Mouse (Mus musculus) gastrocnemius, adult 2 months (tissue): ENCODE results near the gene Tmem8b. TPM values are rescaled to one million over a fixed set of nuclear protein-coding genes. Genes with fewer than 3 reads are reported as not detected.

ENCODE experiments used
- DNase-seq: peaks from one replicate; pipeline ENCODE4 v3.0.0; 2022
- H3K27ac ChIP-seq: fragments of 200-600 bp; 2 replicates; pipeline ENCODE4 v1.8.1; 2022; ENCODE audit warnings: mild to moderate bottlenecking
- H3K4me3 ChIP-seq: fragments of 200-600 bp; 2 replicates; pipeline ENCODE4 v1.8.1; 2022; ENCODE audit warnings: mild to moderate bottlenecking, moderate library complexity
- CTCF ChIP-seq: fragments of 200-600 bp; IDR thresholded peaks from 2 replicates; pipeline ENCODE4 v1.8.1; 2022; ENCODE audit warnings: antibody characterized with exemption, mild to moderate bottlenecking, moderate library complexity
- intact Hi-C: fragments of 180-260 bp; cut with DNase I; formaldehyde crosslinking; loops from one replicate; pipeline ENCODE4 v1.15.1; 2025
- total RNA-seq, 2 experiments: library from RNA; stranded (reverse); gene quantifications; 2 replicates each; pipeline ENCODE4 v1.2.3; 2021

Gene Tmem8b
- total RNA-seq, 2 experiments from 2014 or later, result 8.4 to 14.9 TPM

- DNase-seq, result no peak
- Histone ChIP-seq H3K4me3 (no peak overlapping the region), H3K27ac (no peak overlapping the region)
- TF ChIP-seq CTCF, result no peak
- intact Hi-C loops, result loop anchor here (5.0 kb wide), 1 partner anchor 228 kb away; no protein-coding TSS in a partner anchor
Measured at GRCm38 (mm10) chr4:43634621-43635374, 34.0 kb upstream of the Tmem8b start.

DNA sequence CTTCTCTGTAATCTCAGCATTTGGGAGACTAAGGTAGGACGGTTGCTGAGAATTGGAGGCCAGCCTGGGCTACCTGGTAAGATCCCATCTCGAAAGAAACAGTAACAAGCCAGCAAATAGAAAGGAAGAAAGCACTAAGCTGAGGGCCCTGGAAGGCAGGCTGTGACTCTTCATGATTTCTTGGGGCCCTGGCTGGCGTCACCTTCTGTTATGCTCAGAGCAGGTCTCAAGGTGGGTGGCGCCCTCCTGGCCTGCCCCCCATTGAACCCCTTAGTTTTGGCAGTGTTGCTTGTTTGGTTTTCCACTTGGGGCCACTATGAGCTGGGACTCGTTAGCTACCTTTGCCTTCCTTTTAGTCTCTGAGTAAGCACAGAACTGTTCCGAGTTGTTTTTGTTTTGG is 32.0 kb upstream of the Tmem8b start:
- Histone ChIP-seq H3K27ac (no peak overlapping the region), H3K4me3 (no peak overlapping the region)
- intact Hi-C loops, result no loop called here
- DNase-seq, result peak; percentile 8
- TF ChIP-seq CTCF, result no peak

DNA sequence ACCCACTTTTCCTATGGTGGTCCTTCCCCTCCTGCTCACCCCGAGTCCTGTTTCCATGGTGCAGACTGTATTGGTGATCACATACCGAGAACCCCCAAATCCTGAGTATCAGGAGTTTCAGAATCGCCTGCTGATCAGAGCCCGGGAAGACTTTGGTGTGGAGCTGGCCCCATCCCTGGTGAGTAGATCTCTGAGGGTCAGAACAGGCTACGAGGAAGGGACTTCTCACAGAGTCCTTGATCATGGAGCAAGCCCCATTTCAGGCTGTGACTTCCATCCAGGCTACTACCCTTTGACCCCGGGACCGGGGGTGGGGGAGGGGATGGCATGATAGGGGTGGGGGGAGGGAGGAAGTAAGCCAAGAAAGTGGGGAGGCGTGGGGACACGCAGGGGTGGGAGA is 28.7 kb upstream of the Tmem8b start:
- no peak overlapping the region for H3K4me3 ChIP-seq
- no peak for TF ChIP-seq CTCF
- no peak for DNase-seq
- intact Hi-C loops, result no loop called here
- H3K27ac ChIP-seq, result no peak overlapping the region

DNA sequence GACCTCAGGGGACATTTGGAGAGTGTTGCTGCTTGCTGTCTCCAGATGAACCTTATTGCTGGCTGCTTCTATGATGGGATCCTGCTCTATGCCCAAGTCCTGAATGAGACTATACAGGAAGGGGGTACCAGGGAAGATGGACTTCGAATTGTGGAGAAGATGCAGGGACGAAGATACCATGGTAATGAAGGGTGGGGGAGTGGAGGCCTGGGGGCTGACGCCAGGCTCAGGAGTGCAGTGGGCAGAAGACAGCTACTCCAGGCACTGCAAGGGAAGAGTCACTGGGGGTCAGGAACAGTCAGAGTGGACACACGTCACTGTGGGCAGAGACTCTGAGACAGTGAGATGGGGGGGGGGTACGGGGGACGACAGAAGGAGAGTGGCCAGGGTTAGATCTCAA is 28.3 kb upstream of the Tmem8b start:
- Histone ChIP-seq H3K27ac (no peak overlapping the region), H3K4me3 (no peak overlapping the region)
- DNase-seq, result peak; percentile 6
- intact Hi-C loops, result no loop called here
- TF ChIP-seq CTCF, result no peak

DNA sequence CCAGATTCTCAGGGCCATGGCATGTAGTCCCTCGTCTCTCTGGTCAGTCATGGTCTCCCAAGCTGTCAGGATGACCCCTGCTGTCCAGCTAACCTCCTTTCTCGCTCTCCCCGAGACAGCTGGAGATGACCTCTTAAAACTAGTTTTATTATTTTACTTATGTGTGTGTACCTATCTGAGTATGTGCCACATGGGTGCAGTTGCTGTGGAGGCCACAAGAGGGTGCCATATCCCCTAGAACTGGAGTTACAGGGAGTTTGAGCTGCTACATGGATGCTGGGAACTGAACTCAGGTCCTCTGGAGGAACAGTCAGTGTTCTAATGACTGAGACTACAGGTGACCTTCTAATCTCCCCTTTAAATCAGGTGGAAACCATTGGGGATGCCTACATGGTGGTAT is 19.0 kb upstream of the Tmem8b start:
- no peak for DNase-seq
- intact Hi-C loops, result no loop called here
- H3K4me3 ChIP-seq, result no peak overlapping the region
- no peak overlapping the region for H3K27ac ChIP-seq
- TF ChIP-seq CTCF, result peak; percentile 28; the same call in 1 of the 2 replicates

DNA sequence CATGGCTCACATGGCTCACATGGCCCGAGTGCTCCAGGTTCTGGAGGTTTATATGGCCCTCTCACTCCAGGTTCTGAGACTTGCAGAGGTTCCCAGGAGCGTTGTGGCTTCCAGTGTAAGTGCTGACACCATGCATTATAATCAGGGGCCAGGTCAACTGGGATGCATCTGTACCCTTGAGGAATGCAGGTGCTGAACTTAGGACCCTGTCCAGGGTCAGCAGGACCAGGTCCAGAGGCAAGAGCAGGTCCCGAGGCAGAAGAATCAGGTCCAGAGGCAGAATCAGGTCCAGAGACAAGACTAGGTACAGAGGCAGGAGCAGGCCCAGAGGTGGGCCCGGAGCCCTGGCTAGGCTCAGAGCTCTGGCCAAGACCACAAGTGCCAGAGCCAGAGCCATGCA is 16.0 kb upstream of the Tmem8b start:
- no peak for DNase-seq
- Histone ChIP-seq H3K27ac (no peak overlapping the region), H3K4me3 (no peak overlapping the region)
- intact Hi-C loops, result no loop called here
- TF ChIP-seq CTCF, result no peak

DNA sequence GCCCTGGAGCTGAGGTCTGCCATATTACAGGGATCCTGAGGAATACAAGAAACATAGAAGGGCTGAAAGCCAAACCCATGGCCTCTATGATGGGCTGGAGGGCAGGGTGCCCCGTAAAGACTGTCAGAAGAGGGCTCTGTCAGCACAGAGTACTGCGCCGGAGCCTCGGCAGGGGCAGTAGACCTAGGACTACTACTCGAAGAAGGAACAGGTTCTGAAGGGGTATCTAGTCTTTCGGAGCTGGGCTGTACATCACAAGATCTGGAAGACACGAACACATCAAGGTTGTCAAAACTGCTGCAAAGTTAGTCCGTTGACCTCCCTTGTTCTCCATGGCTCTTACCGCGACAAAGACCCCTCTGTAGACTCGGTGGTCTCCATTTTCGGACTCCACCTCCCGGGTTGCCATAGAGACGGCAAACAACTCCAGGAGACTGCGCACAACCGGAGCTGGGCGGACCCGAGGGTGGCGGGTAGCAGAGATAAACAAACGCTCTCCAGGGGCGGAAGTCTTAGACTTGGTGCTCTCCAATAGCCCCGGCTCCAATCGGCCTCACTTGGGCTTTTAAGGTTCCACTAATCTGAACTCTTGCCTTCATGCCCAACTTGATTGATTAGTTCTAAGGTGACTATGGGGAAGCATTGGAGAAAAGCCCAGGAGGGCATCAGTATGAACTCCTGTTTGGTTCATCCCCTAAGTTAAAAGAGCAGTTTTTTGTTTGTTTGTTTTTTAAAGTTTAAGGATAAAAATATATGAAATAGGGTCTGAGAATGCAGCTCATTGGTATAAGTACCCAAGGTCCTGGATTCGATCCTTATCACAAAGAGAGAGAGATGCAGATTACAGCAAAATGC is 15.4 kb upstream of the Tmem8b start, which contains the start of gene Spag8:
Spag8 (minus strand) TSS at position 434 of the 855 bp plus-strand sequence.
- peak; percentile 41 for DNase-seq
- Histone ChIP-seq H3K4me3 (peak within 1 kb of the TSS; percentile 29; the same call in 1 of the 2 replicates), H3K27ac (no peak within 1 kb of the TSS)
- no peak for TF ChIP-seq CTCF
- intact Hi-C loops, result no loop called here

DNA sequence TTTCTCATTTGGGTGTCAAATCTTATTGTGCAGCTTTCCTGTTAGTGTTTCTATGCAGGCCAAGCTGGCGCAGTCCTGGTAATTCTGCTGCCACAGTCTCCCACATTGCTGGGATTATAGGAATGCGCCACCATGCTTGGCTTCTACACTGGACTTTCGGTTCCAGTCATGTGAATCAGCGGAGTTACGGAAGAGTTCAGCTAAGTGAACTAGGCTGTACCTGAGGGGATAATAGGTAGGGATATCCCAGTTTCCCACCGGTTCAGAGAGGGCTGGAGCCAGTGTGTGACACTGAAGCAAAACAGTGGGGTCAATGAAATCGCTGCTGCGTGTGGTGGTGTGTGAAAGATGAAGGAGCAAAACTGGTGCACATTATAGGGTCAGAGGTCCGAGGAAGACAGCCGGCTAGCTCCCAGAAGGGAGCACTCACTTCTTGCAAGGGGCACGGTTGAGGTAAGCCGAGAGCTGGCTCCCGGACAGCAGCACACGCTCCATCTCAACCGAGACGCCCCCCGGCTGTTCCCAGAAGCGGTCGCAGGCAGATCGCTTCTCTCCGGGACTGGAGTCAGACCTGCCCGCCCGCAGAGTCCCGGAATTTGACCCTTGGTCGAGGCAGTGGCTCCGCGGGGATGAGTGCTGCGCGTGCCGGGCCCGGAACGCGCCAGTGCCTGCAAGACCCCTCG is 13.0 kb upstream of the Tmem8b start:
- H3K4me3 ChIP-seq, result peak overlapping the region; percentile 97
- intact Hi-C loops, result loop anchor here (5.0 kb wide), 1 partner anchor 93 kb away; the partner anchor contains the start of genes Creb3 and Tln1
- TF ChIP-seq CTCF, result no peak
- H3K27ac ChIP-seq, result peak overlapping the region; percentile 96
- no peak for DNase-seq

- peak; percentile 96 for DNase-seq
- peak within 1 kb of the TSS; percentile 96 for H3K27ac ChIP-seq
- H3K4me3 ChIP-seq, result peak within 1 kb of the TSS; percentile 97
- intact Hi-C loops, result loop anchor here (5.0 kb wide), 1 partner anchor 94 kb away; the partner anchor contains the start of genes Creb3 and Tln1
- no peak; the same call in 1 of the 2 replicates for TF ChIP-seq CTCF
Measured at GRCm38 (mm10) chr4:43656339-43657109, 12.2 kb upstream of the Tmem8b start, which contains the start of gene Hint2. Hint2 (minus strand) TSS chr4:43656466.

- H3K4me3 ChIP-seq, result peak overlapping the region; percentile 97
- peak overlapping the region; percentile 96 for H3K27ac ChIP-seq
- TF ChIP-seq CTCF, result no peak
- no peak for DNase-seq
- intact Hi-C loops, result loop anchor here (5.0 kb wide), 1 partner anchor 95 kb away; the partner anchor contains the start of genes Creb3 and Tln1
Measured at GRCm38 (mm10) chr4:43657146-43657545, 11.6 kb upstream of the Tmem8b start.

- TF ChIP-seq CTCF, result peak; percentile 59
- Histone ChIP-seq H3K27ac (no peak overlapping the region), H3K4me3 (no peak overlapping the region)
- no peak for DNase-seq
- intact Hi-C loops, result loop anchor here (5.0 kb wide), 1 partner anchor 89 kb away; the partner anchor contains the start of genes Gba2 and Rgp1
Measured at GRCm38 (mm10) chr4:43666412-43666811, 2.4 kb upstream of the Tmem8b start.

GRCm38 (mm10) chr4:43669428-43669794 is 640 bp downstream of the Tmem8b start:
- Histone ChIP-seq H3K27ac (peak overlapping the region; percentile 95), H3K4me3 (peak overlapping the region; percentile 90)
- intact Hi-C loops, result loop anchor here (5.0 kb wide), 1 partner anchor 92 kb away; the partner anchor contains the start of genes Gba2 and Rgp1
- TF ChIP-seq CTCF, result no peak
- DNase-seq, result peak; percentile 83
